Mouse (Mus musculus) left cerebral cortex, postnatal 4 days (tissue): ENCODE results near the gene Anxa5. TPM values are rescaled to one million over a fixed set of nuclear protein-coding genes. Genes with fewer than 3 reads are reported as not detected.

Experiments used
- DNase-seq: peaks from one replicate; pipeline ENCODE4 v3.0.0-alpha.2; 2022
- intact Hi-C: fragments of 180-260 bp; cut with DNase I; formaldehyde crosslinking; loops from one replicate; pipeline ENCODE4 v1.15.1; 2025
- microRNA-seq: library from miRNA; unstranded; fragments of <30 nt; microRNA quantifications from one replicate; pipeline ENCODE4 v1.2.0, GENCODE M21; 2022
- total RNA-seq, 2 experiments: library from RNA; stranded (reverse); gene quantifications; 2 replicates each; pipeline ENCODE4 v1.2.3; 2021

Gene Anxa5
- total RNA-seq, 2 experiments from 2014 or later = 32.3 to 33.1 TPM

- intact Hi-C loops = no loop called here
These were observed 23.2 kb downstream of the Anxa5 start for GRCm38 (mm10) chr3:36452502-36452901.

DNA sequence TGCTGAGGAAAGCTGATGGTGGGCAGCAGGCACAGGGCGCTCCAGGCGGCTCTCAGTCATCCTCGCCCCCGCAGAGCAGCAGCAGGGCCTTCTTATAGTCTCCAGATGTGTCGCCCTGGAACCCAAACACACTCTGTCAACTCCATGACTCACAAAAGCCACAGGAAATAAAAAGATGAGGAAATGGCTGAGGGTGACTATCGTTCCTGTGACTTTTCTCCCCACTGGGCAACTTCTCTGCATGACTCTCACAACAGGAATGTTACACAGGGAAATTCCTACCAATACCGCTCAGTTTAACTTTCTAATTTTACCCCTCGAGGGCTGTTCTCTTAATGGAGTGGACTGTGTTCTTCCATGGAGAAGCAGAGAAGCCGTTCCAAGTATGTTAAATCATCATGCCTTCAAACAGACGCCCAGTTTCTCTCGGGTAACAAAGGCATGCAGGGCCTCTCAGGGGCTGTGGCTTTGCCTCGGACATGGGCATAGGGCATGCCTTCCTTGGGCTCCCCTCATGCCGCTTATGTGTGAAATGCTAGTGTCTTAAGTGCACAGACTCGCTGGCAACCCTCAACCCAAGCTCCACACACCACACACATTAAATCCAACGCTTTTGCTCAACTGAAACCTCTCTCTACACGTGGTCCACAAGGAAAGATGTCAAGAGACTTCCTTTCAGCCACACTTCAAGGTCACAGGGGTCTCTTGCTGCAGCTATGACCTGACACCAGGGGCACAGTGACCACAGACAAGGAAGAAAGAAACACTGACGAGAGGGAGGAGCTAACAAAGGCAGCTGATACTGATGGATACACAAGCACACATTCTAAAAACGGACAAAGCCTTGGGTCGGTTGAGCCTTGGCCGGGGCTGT, 26.2 kb downstream of the Anxa5 start:
- DNase-seq = no peak
- intact Hi-C loops = loop anchor here (10.0 kb wide), 1 partner anchor 365 kb away; no protein-coding TSS in a partner anchor

More at GRCm38 (mm10) chr3:36452502-36452901, 23.2 kb downstream of the Anxa5 start:
- no peak for DNase-seq

DNA sequence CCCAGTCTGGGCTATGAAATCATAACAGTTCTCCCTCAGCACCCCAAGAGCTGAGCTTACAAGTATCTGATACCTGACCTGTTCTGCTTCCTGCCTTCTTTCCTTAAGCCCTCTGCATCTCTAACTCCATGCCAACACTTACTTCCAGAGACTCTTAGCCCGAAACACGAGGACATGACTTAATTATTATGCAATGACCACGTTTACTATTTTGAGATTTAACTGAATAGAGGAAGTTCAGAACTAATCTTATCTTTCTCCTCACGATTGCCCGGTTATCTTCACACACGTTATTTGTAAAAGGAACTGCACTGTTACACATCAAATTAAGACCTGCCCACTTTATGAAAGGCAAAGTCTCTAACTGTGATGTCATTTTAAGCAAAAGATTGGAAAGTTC, 28.8 kb downstream of the Anxa5 start:
- intact Hi-C loops = loop anchor here (10.0 kb wide), 1 partner anchor 362 kb away; no protein-coding TSS in a partner anchor
- DNase-seq = no peak

GRCm38 (mm10) chr3:36446506-36446905, 29.2 kb downstream of the Anxa5 start:
- intact Hi-C loops = loop anchor here (10.0 kb wide), 1 partner anchor 362 kb away; no protein-coding TSS in a partner anchor
- no peak for DNase-seq

DNA sequence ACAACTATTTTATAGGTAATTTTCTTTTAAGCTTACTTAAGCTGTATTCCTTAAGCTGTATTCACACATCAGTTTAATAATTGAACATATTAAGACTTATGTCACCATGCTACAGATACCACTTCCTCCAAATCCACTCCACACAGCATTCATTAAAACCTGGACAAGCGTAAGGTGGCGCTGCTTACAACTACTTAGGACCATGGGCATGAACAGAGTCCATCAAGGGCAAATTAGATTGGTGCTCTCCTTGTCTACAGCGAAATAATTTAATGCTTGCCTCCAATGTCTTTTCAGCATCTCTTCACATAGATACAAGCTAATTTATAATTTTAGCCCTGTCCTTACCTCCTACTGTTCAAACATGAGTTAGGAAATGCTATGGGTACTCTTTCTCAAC, 29.7 kb downstream of the Anxa5 start:
- DNase-seq = no peak
- intact Hi-C loops = loop anchor here (10.0 kb wide), 1 partner anchor 361 kb away; no protein-coding TSS in a partner anchor

- intact Hi-C loops = loop anchor here (2.0 to 10.0 kb wide), 3 partner anchors 54 to 358 kb away; no protein-coding TSS in a partner anchor
- DNase-seq = peak; percentile 45
These were observed 33.3 kb downstream of the Anxa5 start for GRCm38 (mm10) chr3:36442426-36442825.

- intact Hi-C loops = loop anchor here (10.0 kb wide), 1 partner anchor 355 kb away; no protein-coding TSS in a partner anchor
- no peak for DNase-seq
These were observed 35.4 kb downstream of the Anxa5 start for GRCm38 (mm10) chr3:36440280-36440679.

DNA sequence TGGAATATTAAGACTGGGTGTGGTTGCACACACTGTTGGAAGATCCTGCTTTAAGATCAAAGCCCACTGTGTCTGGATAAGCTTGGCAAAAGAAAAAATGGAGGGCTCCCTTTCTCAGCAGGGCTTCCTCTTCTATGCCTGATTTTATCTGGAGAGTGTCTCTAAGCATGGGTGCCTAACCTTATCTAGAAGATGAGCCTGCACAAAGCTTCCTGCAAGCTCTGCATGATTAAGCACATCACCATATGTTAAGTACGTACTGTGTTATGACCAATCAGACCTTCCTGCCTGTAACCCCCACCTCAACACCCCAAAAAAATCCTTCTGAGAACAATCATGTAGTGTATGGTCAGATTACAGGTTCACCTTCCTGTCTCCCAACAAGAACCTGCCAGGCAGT, 45.3 kb downstream of the Anxa5 start:
- intact Hi-C loops = no loop called here
- DNase-seq = no peak

DNA sequence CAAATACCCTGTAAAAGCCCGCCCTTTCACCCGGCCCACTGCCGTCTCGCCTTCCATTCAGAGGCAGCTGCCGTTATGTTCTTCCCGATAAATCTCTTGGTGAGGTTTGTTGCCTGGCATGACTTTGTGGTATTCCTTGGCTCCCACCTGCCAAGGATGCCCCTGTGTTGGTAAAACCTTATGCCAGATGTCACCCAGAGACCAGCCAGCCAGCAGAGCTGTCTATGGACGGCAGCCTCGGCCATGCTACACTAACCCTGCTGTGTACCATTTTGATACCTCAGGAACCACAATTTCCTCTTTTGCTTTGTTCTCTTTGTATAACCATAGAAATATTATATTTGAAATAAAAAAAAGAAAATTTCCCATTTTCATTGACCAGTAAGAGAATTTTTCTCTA, 48.3 kb downstream of the Anxa5 start:
- intact Hi-C loops = no loop called here
- no peak for DNase-seq

DNA sequence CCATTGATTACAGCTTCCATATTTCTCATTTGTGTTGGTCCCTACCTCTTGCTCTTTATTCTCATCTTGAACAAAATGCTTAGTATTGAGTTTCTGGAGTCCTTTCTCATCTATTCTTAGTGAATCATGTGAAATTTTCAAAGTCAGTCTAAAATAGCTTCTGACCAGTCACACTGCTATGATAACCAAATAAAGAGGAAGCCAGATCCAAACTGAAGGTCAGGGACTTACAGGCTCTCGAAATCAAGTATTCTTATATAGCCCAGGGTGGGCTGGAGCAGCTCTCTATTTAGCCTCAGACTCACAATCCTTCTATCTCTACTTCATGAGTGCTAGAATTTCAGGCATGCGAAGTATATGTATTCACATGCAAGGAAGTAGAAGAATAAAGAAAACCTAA, 66.2 kb downstream of the Anxa5 start:
- intact Hi-C loops = no loop called here
- DNase-seq = no peak

GRCm38 (mm10) chr3:36406967-36407366, 68.7 kb downstream of the Anxa5 start:
- no peak for DNase-seq
- intact Hi-C loops = no loop called here

- DNase-seq = peak; percentile 20
- intact Hi-C loops = no loop called here
These were observed 69.4 kb downstream of the Anxa5 start for GRCm38 (mm10) chr3:36406340-36406739.

DNA sequence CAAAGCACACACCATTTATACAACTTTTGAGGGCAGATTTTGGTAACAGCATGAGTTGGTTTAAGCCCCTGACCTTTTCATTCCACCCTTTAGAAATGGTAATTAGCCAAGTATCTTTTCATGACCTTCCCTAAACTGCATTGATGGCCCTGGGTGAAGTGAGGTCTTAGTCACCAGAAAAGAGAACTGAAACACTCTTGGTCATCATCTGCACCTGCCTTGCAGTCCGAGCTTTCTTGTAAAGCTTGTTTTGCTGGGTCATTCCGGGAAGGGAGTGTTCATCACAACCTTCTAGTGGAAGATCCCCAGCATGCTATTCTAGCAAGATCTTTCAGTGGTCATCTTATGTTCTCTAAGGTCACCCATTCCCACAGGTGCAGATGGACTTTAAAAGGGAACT, 73.8 kb downstream of the Anxa5 start:
- intact Hi-C loops = no loop called here
- no peak for DNase-seq

DNA sequence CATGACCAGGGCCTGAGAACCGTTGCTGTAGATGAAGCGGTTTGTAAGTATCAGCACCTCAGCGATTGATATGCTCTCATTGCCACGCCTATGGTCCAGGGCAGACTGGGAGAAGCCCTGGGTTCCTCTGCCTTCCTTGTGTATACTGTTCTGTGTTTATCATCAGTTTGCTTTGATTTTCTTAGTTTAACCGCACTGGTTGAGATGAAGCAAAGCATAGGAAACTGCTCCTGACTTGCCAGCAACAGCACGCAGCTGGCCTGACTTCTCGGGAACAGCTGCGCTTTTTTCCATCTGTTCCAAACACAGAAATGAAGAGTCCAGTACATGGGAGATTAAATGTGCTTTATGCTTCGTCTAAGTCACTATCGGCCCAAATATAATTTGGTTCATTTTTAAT, 75.0 kb downstream of the Anxa5 start:
- DNase-seq = peak; percentile 10
- intact Hi-C loops = no loop called here

Small RNA genes within 50 kb of the gene (microRNA-seq; reads per million reads assigned to microRNA genes)
- 1.5 reads per million for gene Mir7009

Other genes with a start within 250 kb of the Anxa5 start
- gene 1810062G17Rik, start within 50 bp of the Anxa5 start, total RNA-seq = not detected
- gene Gm11549, start 45.9 kb upstream of the Anxa5 start, total RNA-seq = 1 to 10 TPM; 1.5 to 2.6 TPM
- gene Exosc9, start 76.7 kb upstream of the Anxa5 start, total RNA-seq = 10 to 100 TPM; 49.9 to 51.9 TPM
- gene Ccna2, start 96.3 kb upstream of the Anxa5 start, total RNA-seq = 10 to 100 TPM; 12.1 to 14.8 TPM
- gene Bbs7, start 137.6 kb upstream of the Anxa5 start, total RNA-seq = 10 to 100 TPM; 15.3 to 18.3 TPM
- 10 to 100 TPM; 14.9 to 15.6 TPM for gene Trpc3, start 214.3 kb upstream of the Anxa5 start, total RNA-seq